Mouse (Mus musculus): ENCODE measurements around the gene Crtc1.

DNA sequence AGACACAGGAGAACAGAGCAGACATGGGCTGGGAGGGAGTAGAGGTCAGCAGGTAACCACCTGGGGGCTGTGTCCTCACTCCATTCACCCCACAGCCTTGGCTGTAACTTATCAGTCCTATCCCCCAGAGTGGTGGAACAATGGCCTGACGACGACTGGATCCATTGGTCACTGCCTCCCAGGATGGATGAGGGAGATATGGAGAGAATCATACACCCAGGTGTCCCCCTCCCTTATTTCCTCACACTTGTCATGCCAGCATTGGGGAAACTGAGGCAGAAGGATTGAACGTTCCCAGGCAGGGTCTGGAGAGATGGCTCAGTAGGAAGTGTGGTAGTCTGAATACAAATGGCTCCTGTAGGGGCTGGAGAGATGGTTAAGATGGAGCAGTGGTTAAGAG is 2.2 kb upstream of the Crtc1 start:
- TF ChIP-seq CTCF (IDR thresholded peaks at IDR 0.05; ENCODE audit: insufficient read depth, low read length) (no peak), POLR2A (IDR thresholded peaks at IDR 0.05; ENCODE audit: borderline replicate concordance, extremely low read depth, low read depth, low read length) (no peak)
